Mouse (Mus musculus): ENCODE data around the gene Tppp3. TPM values are rescaled to one million over a fixed set of nuclear protein-coding genes. Genes with fewer than 3 reads are reported as not detected.

The Tppp3 gene
- polyA plus RNA-seq, 1 experiment from 2014 or later = 94.2 TPM

GRCm38 (mm10) chr8:105483212-105484029 is 12.1 kb upstream of the Tppp3 start:
- no peaks in the 10 kb centered on the region for H3K27me3 ChIP-seq
- H3K4me1 ChIP-seq = peaks cover 15% of the 10 kb centered on the region
- H3K27ac ChIP-seq (replicated peaks) = peak overlapping the region; percentile 12; the same call in 1 of the 2 replicates
- H3K9me3 ChIP-seq = no peaks in the 10 kb centered on the region
- WGBS = 33% methylated on average over 14 of the region's 14 CpGs
- H3K4me2 ChIP-seq (replicated peaks) = no peak overlapping the region
- H3K4me3 ChIP-seq = no peak overlapping the region
- H3K9ac ChIP-seq (replicated peaks) = 0 out of 2 replicates have a peak overlapping the region, but pooled peaks have one; percentile 15
- ATAC-seq (ENCODE audit: low FRiP score, low read depth) = peak; percentile 47; the same call in 1 of the 2 replicates
- 0 out of 2 replicates have a peak, but pooled peaks cover 3% of the 10 kb centered on the region for H3K36me3 ChIP-seq

- no peak overlapping the region for H3K27ac ChIP-seq (replicated peaks)
- H3K9ac ChIP-seq (replicated peaks) = no peak overlapping the region
- 87% methylated on average over 8 of the region's 8 CpGs for WGBS
- no peaks in the 10 kb centered on the region for H3K9me3 ChIP-seq
- peaks cover 15% of the 10 kb centered on the region for H3K4me1 ChIP-seq
- no peaks in the 10 kb centered on the region for H3K27me3 ChIP-seq
- H3K36me3 ChIP-seq = 0 out of 2 replicates have a peak, but pooled peaks cover 3% of the 10 kb centered on the region
- ATAC-seq (ENCODE audit: low FRiP score, low read depth) = no peak
- no peak overlapping the region for H3K4me2 ChIP-seq (replicated peaks)
- H3K4me3 ChIP-seq = no peak overlapping the region
Measured at GRCm38 (mm10) chr8:105482123-105482522, 10.8 kb upstream of the Tppp3 start.

- Histone ChIP-seq H3K36me3 (0 out of 2 replicates have a peak, but pooled peaks cover 3% of the 10 kb centered on the region), H3K4me3 (no peak overlapping the region), H3K9me3 (no peaks in the 10 kb centered on the region), H3K4me1 (peaks cover 15% of the 10 kb centered on the region), H3K4me2 (replicated peaks) (no peak overlapping the region), H3K27me3 (no peaks in the 10 kb centered on the region), H3K27ac (replicated peaks) (peak overlapping the region; percentile 49; the same call in 1 of the 2 replicates), H3K9ac (replicated peaks) (no peak overlapping the region)
- ATAC-seq (ENCODE audit: low FRiP score, low read depth) = no peak
- WGBS = 67% methylated on average over 6 of the region's 6 CpGs
Measured at GRCm38 (mm10) chr8:105481453-105481852, 10.1 kb upstream of the Tppp3 start.

- H3K4me2 ChIP-seq (replicated peaks) = no peak overlapping the region
- 38% methylated on average over 2 of the region's 2 CpGs for WGBS
- ATAC-seq (ENCODE audit: low FRiP score, low read depth) = no peak
- 0 out of 2 replicates have a peak, but pooled peaks cover 3% of the 10 kb centered on the region for H3K36me3 ChIP-seq
- no peak overlapping the region; the same call in 1 of the 2 replicates for H3K9ac ChIP-seq (replicated peaks)
- no peaks in the 10 kb centered on the region for H3K9me3 ChIP-seq
- peak overlapping the region; percentile 49 for H3K27ac ChIP-seq (replicated peaks)
- 0 out of 2 replicates have a peak, but pooled peaks cover 4% of the 10 kb centered on the region for H3K27me3 ChIP-seq
- peaks cover 15% of the 10 kb centered on the region for H3K4me1 ChIP-seq
- no peak overlapping the region for H3K4me3 ChIP-seq
Measured at GRCm38 (mm10) chr8:105481013-105481412, 9.7 kb upstream of the Tppp3 start.

GRCm38 (mm10) chr8:105477792-105478191 is 6.5 kb upstream of the Tppp3 start:
- 0 out of 2 replicates have a peak, but pooled peaks cover 3% of the 10 kb centered on the region for H3K36me3 ChIP-seq
- WGBS = 84% methylated on average over 3 of the region's 3 CpGs
- H3K9me3 ChIP-seq = no peaks in the 10 kb centered on the region
- no peak overlapping the region for H3K27ac ChIP-seq (replicated peaks)
- H3K4me2 ChIP-seq (replicated peaks) = no peak overlapping the region
- no peak overlapping the region for H3K4me3 ChIP-seq
- H3K27me3 ChIP-seq = peaks cover 28% of the 10 kb centered on the region
- H3K9ac ChIP-seq (replicated peaks) = no peak overlapping the region
- H3K4me1 ChIP-seq = peaks cover 30% of the 10 kb centered on the region
- no peak for ATAC-seq (ENCODE audit: low FRiP score, low read depth)

GRCm38 (mm10) chr8:105476628-105477413 is 5.5 kb upstream of the Tppp3 start:
- H3K36me3 ChIP-seq = 0 out of 2 replicates have a peak, but pooled peaks cover 3% of the 10 kb centered on the region
- peak; percentile 8; the same call in 1 of the 2 replicates for ATAC-seq (ENCODE audit: low FRiP score, low read depth)
- no peak overlapping the region for H3K4me3 ChIP-seq
- 0 out of 2 replicates have a peak overlapping the region, but pooled peaks have one; percentile 1 for H3K4me2 ChIP-seq (replicated peaks)
- H3K27me3 ChIP-seq = peaks cover 34% of the 10 kb centered on the region
- H3K9me3 ChIP-seq = no peaks in the 10 kb centered on the region
- WGBS = 43% methylated on average over 25 of the region's 25 CpGs
- peaks cover 36% of the 10 kb centered on the region for H3K4me1 ChIP-seq
- no peak overlapping the region for H3K9ac ChIP-seq (replicated peaks)
- no peak overlapping the region for H3K27ac ChIP-seq (replicated peaks)

GRCm38 (mm10) chr8:105476161-105476560 is 4.8 kb upstream of the Tppp3 start:
- ATAC-seq (ENCODE audit: low FRiP score, low read depth) = no peak
- WGBS = 94% methylated on average over 7 of the region's 7 CpGs

GRCm38 (mm10) chr8:105475742-105476141 is 4.4 kb upstream of the Tppp3 start:
- Histone ChIP-seq H3K4me2 (replicated peaks) (no peak overlapping the region), H3K4me3 (no peak overlapping the region), H3K9me3 (no peaks in the 10 kb centered on the region), H3K27me3 (peaks cover 34% of the 10 kb centered on the region), H3K36me3 (0 out of 2 replicates have a peak, but pooled peaks cover 3% of the 10 kb centered on the region), H3K4me1 (peaks cover 41% of the 10 kb centered on the region), H3K27ac (replicated peaks) (no peak overlapping the region), H3K9ac (replicated peaks) (no peak overlapping the region)
- 91% methylated on average over 8 of the region's 8 CpGs for WGBS
- ATAC-seq (ENCODE audit: low FRiP score, low read depth) = no peak

More at GRCm38 (mm10) chr8:105476161-105476560, 4.8 kb upstream of the Tppp3 start:
- Histone ChIP-seq H3K9me3 (no peaks in the 10 kb centered on the region), H3K36me3 (0 out of 2 replicates have a peak, but pooled peaks cover 3% of the 10 kb centered on the region), H3K4me1 (peaks cover 41% of the 10 kb centered on the region), H3K27me3 (peaks cover 34% of the 10 kb centered on the region), H3K4me2 (replicated peaks) (no peak overlapping the region), H3K4me3 (no peak overlapping the region), H3K9ac (replicated peaks) (no peak overlapping the region), H3K27ac (replicated peaks) (no peak overlapping the region)

GRCm38 (mm10) chr8:105475254-105475653 is 3.9 kb upstream of the Tppp3 start:
- H3K27me3 ChIP-seq = peaks cover 34% of the 10 kb centered on the region
- no peak overlapping the region for H3K27ac ChIP-seq (replicated peaks)
- H3K4me3 ChIP-seq = no peak overlapping the region
- H3K9ac ChIP-seq (replicated peaks) = no peak overlapping the region
- H3K36me3 ChIP-seq = 0 out of 2 replicates have a peak, but pooled peaks cover 3% of the 10 kb centered on the region
- H3K4me2 ChIP-seq (replicated peaks) = no peak overlapping the region
- ATAC-seq (ENCODE audit: low FRiP score, low read depth) = no peak
- H3K4me1 ChIP-seq = peaks cover 46% of the 10 kb centered on the region
- H3K9me3 ChIP-seq = no peaks in the 10 kb centered on the region
- WGBS = 45% methylated on average over 4 of the region's 4 CpGs

- 39% methylated on average over 5 of the region's 5 CpGs for WGBS
- H3K4me1 ChIP-seq = peaks cover 51% of the 10 kb centered on the region
- H3K4me2 ChIP-seq (replicated peaks) = peak overlapping the region; percentile 19
- peak overlapping the region; percentile 46; the same call in 1 of the 2 replicates for H3K9ac ChIP-seq (replicated peaks)
- 0 out of 2 replicates have a peak, but pooled peaks cover 3% of the 10 kb centered on the region for H3K36me3 ChIP-seq
- peaks cover 34% of the 10 kb centered on the region for H3K27me3 ChIP-seq
- peak overlapping the region; percentile 44 for H3K27ac ChIP-seq (replicated peaks)
- no peak for ATAC-seq (ENCODE audit: low FRiP score, low read depth)
- H3K4me3 ChIP-seq = no peak overlapping the region
- no peaks in the 10 kb centered on the region for H3K9me3 ChIP-seq
Measured at GRCm38 (mm10) chr8:105474680-105475079, 3.4 kb upstream of the Tppp3 start.

- Histone ChIP-seq H3K27me3 (peaks cover 34% of the 10 kb centered on the region), H3K36me3 (no peaks in the 10 kb centered on the region), H3K4me2 (replicated peaks) (peak overlapping the region; percentile 19), H3K9ac (replicated peaks) (peak overlapping the region; percentile 46; the same call in 1 of the 2 replicates), H3K4me1 (peaks cover 58% of the 10 kb centered on the region), H3K9me3 (no peaks in the 10 kb centered on the region), H3K4me3 (no peak overlapping the region), H3K27ac (replicated peaks) (peak overlapping the region; percentile 44)
- ATAC-seq (ENCODE audit: low FRiP score, low read depth) = no peak
- 27% methylated on average over 17 of the region's 17 CpGs for WGBS
Measured at GRCm38 (mm10) chr8:105473816-105474606, 2.7 kb upstream of the Tppp3 start.

All from midbrain, embryonic 12.5 days (tissue).